15 mouse cellular contexts compared by ENCODE assay signal in genomic region chr1:135130376-135131018, GRCm38 (mm10). TPM values are rescaled to one million over a fixed set of nuclear protein-coding genes. Genes with fewer than 3 reads are reported as not detected.
A peak's percentile ranks its signal among the peaks of the same experiment; 100 is the strongest.
DNase-seq lines count a peak whose midpoint lies in the region; ATAC-seq and TF ChIP-seq lines count a peak whose summit lies in the region.
"Had no signal": no experiment of that assay in that cellular context is flagged by ENCODE, and none has a peak within 500 bp of the region (broad histone marks: within the 10 kb centered on the region; RNA-seq: fewer than 3 reads in every experiment).

No protein-coding gene starts in this region.

- WGBS in liver, embryonic 12.5 days (ENCODE audit: insufficient replicate concordance), result 23% methylated on average over 2 of the region's 2 CpGs
- 74% methylated on average over 2 of the region's 2 CpGs for WGBS in midbrain, embryonic 11.5 days

- peaks cover 2 to 29% of the 10 kb centered on the region in 2 experiments; a peak in 2 of 4 replicates for H3K4me1 ChIP-seq in ES-E14 (ENCODE audit: control insufficient read depth in 2 of 2, insufficient read depth in 2 of 2, low read length in 2 of 2, poor library complexity in 1 of 2)
- H3K4me1 ChIP-seq in liver, embryonic 12.5 days, result peaks cover 71% of the 10 kb centered on the region
- H3K4me1 ChIP-seq in midbrain, embryonic 11.5 days (ENCODE audit: control insufficient read depth, insufficient read depth, low read length), result no peaks in the 10 kb centered on the region

- in situ Hi-C loops in ES-E14 (cut with MboI; ENCODE audit: low sequenced_read_pairs in 2 of 2, unreplicated experiment in 2 of 2), result no loop called here

- H3K27ac ChIP-seq in ES-E14 (ENCODE audit: insufficient read depth, low read depth, low read length, poor library complexity, severe bottlenecking), result no peak overlapping the region
- H3K27ac ChIP-seq in liver, embryonic 12.5 days, result no peak overlapping the region
- H3K27ac ChIP-seq in midbrain, embryonic 11.5 days (ENCODE audit: low read depth, low read length), result no peak overlapping the region
- H3K27ac ChIP-seq: hindbrain, embryonic 15.5 days; limb, embryonic 15.5 days had no signal

- peak; percentile 53 to 61 for DNase-seq in kidney, postnatal 25 days
- no peak for DNase-seq in kidney, adult 8-10 months
- DNase-seq in 416B (ENCODE audit: low read depth) (peak; percentile 90), ES-E14 (ENCODE audit: low read depth, low spot score) (no peak)
- DNase-seq in adrenal gland, adult 8-10 months, result no peak
- DNase-seq in midbrain, embryonic 11.5 days (ENCODE audit: low spot score, missing footprints), result no peak
- DNase-seq: cerebellum, adult 18-20 months had no signal

- peak overlapping the region; percentile 66 for H3K4me2 ChIP-seq in liver, embryonic 12.5 days
- no peak overlapping the region for H3K4me2 ChIP-seq in midbrain, embryonic 11.5 days
- H3K4me2 ChIP-seq: hindbrain, embryonic 15.5 days; limb, embryonic 15.5 days had no signal

- H3K4me3 ChIP-seq in ES-E14 (ENCODE audit: insufficient read depth in 1 of 2, low read depth in 1 of 2, low read length in 2 of 2, poor library complexity in 1 of 2, severe bottlenecking in 1 of 2), result peak overlapping the region in 1 of 2 experiments; percentile 6; a peak in 1 of 4 replicates
- 0 out of 2 replicates have a peak overlapping the region, but pooled peaks have one; percentile 8 for H3K4me3 ChIP-seq in liver, embryonic 12.5 days
- no peak overlapping the region for H3K4me3 ChIP-seq in midbrain, embryonic 11.5 days (ENCODE audit: low read depth, low read length)
- H3K4me3 ChIP-seq: forebrain, embryonic 10.5 days; hindbrain, embryonic 15.5 days; limb, embryonic 15.5 days had no signal

- peaks cover 27% of the 10 kb centered on the region for H3K27me3 ChIP-seq in liver, embryonic 12.5 days (replicated peaks)
- no peaks in the 10 kb centered on the region; the same call in 1 of the 2 replicates for H3K27me3 ChIP-seq in midbrain, embryonic 11.5 days (ENCODE audit: control insufficient read depth, insufficient read depth, low read length)
- H3K27me3 ChIP-seq: hindbrain, embryonic 15.5 days; Patski had no signal

- no peak for ATAC-seq in liver, embryonic 12.5 days
- ATAC-seq in midbrain, embryonic 11.5 days (ENCODE audit: low FRiP score), result no peak
- ATAC-seq: Patski had no signal

- H3K9me3 ChIP-seq in ES-E14 (ENCODE audit: control insufficient read depth, insufficient read depth, low read depth, low read length), result no peaks in the 10 kb centered on the region
- H3K9me3 ChIP-seq in liver, embryonic 12.5 days (replicated peaks), result no peaks in the 10 kb centered on the region
- H3K9me3 ChIP-seq in midbrain, embryonic 11.5 days (ENCODE audit: control insufficient read depth, low read length), result no peaks in the 10 kb centered on the region
- H3K9me3 ChIP-seq: forebrain, embryonic 10.5 days; hindbrain, embryonic 15.5 days; limb, embryonic 15.5 days had no signal

- H3K36me3 ChIP-seq in ES-E14 (ENCODE audit: control insufficient read depth, insufficient read depth, low read length, poor library complexity, severe bottlenecking), result no peaks in the 10 kb centered on the region
- no peaks in the 10 kb centered on the region for H3K36me3 ChIP-seq in liver, embryonic 12.5 days
- H3K36me3 ChIP-seq in midbrain, embryonic 11.5 days (ENCODE audit: control insufficient read depth, insufficient read depth, low read length), result no peaks in the 10 kb centered on the region
- H3K36me3 ChIP-seq: forebrain, embryonic 10.5 days; hindbrain, embryonic 15.5 days; limb, embryonic 15.5 days had no signal

- H3K9ac ChIP-seq in ES-E14 (ENCODE audit: insufficient read depth, low read depth, low read length, poor library complexity, severe bottlenecking), result peak overlapping the region; percentile 44; the same call in 1 of the 2 replicates
- H3K9ac ChIP-seq in liver, embryonic 12.5 days, result no peak overlapping the region
- H3K9ac ChIP-seq in midbrain, embryonic 11.5 days (ENCODE audit: low read length), result no peak overlapping the region
- H3K9ac ChIP-seq: hindbrain, embryonic 15.5 days; limb, embryonic 15.5 days had no signal

TF ChIP-seq in ES-E14, 5 proteins besides CTCF, POLR2A, EP300 and RAD21:
- TF ChIP-seq MAFK (IDR thresholded peaks at IDR 0.05; ENCODE audit: insufficient read depth, low read depth, low read length), result no peak
- no peak for TF ChIP-seq CHD2 (IDR thresholded peaks at IDR 0.05; ENCODE audit: low read depth, low read length)
- no peak for TF ChIP-seq ZNF384 (IDR thresholded peaks at IDR 0.05; ENCODE audit: low read depth, low read length)
- TF ChIP-seq ZC3H11A (IDR thresholded peaks at IDR 0.05; ENCODE audit: borderline replicate concordance, low read depth, low read length), result no peak
- TF ChIP-seq HCFC1 (IDR thresholded peaks at IDR 0.05; ENCODE audit: borderline replicate concordance, insufficient read depth, low read length), result no peak

RNA-seq across cellular contexts. Expression of gene Ptpn7, which starts 2.0 kb away (rescaled TPM):
- total RNA-seq in ES-E14 (2012; rRNA removed), result 1.1 and 2.3 TPM in 2 replicates
- polyA plus RNA-seq in liver, embryonic 12.5 days (2016; fragmentation: Nextera tagmentation; extraction: Ambion mirVana), result 24.7 and 25.9 TPM in 2 replicates
- total RNA-seq in adrenal gland, adult 8-10 months (2022), result 1 to 10 TPM; 1.4 to 1.5 (median 1.4) TPM
- polyA plus RNA-seq in midbrain, embryonic 11.5 days (2014; fragmentation: Nextera tagmentation; extraction: Ambion mirVana), result 1.4 and 1.6 TPM in 2 replicates

RNA-seq across cellular contexts. Expression of gene Arl8a, which starts 16.1 kb away (rescaled TPM):
- 17.5 and 19.3 TPM in 2 replicates for total RNA-seq in ES-E14 (2012; rRNA removed)
- 15.5 and 15.8 TPM in 2 replicates for polyA plus RNA-seq in liver, embryonic 12.5 days (2016; fragmentation: Nextera tagmentation; extraction: Ambion mirVana)
- total RNA-seq in adrenal gland, adult 8-10 months (2022), result 10 to 100 TPM; 57.5 to 77.4 (median 68.5) TPM
- polyA plus RNA-seq in midbrain, embryonic 11.5 days (2014; fragmentation: Nextera tagmentation; extraction: Ambion mirVana), result 61.3 and 72.2 TPM in 2 replicates

RNA-seq across cellular contexts. Expression of gene Lgr6, which starts 25.4 kb away (rescaled TPM):
- total RNA-seq in ES-E14 (2012; rRNA removed), result 1.7 TPM in 2 replicates
- 0.30 and 0.36 TPM in 2 replicates for polyA plus RNA-seq in liver, embryonic 12.5 days (2016; fragmentation: Nextera tagmentation; extraction: Ambion mirVana)
- 1 to 10 TPM in 2 of 4 experiments, under 1 TPM in 2; 0.40 to 2.2 (median 1.1) TPM for total RNA-seq in adrenal gland, adult 8-10 months (2022)
- polyA plus RNA-seq in midbrain, embryonic 11.5 days (2014; fragmentation: Nextera tagmentation; extraction: Ambion mirVana), result 0.12 and 0.15 TPM in 2 replicates
- total RNA-seq: megakaryocyte-erythroid progenitor cell, adult 5-6 weeks had no signal

RNA-seq across cellular contexts. Expression of gene Gpr37l1, which starts 37.0 kb away (rescaled TPM):
- total RNA-seq in ES-E14 (2012; rRNA removed), result 0.26 TPM in 1 of 2 replicates, not detected in the other
- not detected in 2 replicates for polyA plus RNA-seq in liver, embryonic 12.5 days (2016; fragmentation: Nextera tagmentation; extraction: Ambion mirVana)
- total RNA-seq in adrenal gland, adult 8-10 months (2022), result 1 to 10 TPM in 3 of 4 experiments, under 1 TPM in 1; 0.80 to 1.9 (median 1.3) TPM
- not detected in 2 replicates for polyA plus RNA-seq in midbrain, embryonic 11.5 days (2014; fragmentation: Nextera tagmentation; extraction: Ambion mirVana)
- total RNA-seq: megakaryocyte-erythroid progenitor cell, adult 5-6 weeks had no signal
- polyA plus RNA-seq: forebrain, embryonic 10.5 days; heart, embryonic 11.5 days; kidney, embryonic 16.5 days; limb, embryonic 15.5 days had no signal

Comparison
In these comparisons a context has a peak if more than half of its experiments do, and no peak if none do; other contexts are left out.
1. DNase-seq: peak in kidney, postnatal 25 days (2 of 2) and 416B (single experiment); none in kidney, adult 8-10 months (0 of 2), ES-E14 (single experiment), adrenal gland, adult 8-10 months (single experiment) and midbrain, embryonic 11.5 days (single experiment).